Comparison of ENCODE assay signal across 8 mouse cellular contexts in the genomic region with DNA sequence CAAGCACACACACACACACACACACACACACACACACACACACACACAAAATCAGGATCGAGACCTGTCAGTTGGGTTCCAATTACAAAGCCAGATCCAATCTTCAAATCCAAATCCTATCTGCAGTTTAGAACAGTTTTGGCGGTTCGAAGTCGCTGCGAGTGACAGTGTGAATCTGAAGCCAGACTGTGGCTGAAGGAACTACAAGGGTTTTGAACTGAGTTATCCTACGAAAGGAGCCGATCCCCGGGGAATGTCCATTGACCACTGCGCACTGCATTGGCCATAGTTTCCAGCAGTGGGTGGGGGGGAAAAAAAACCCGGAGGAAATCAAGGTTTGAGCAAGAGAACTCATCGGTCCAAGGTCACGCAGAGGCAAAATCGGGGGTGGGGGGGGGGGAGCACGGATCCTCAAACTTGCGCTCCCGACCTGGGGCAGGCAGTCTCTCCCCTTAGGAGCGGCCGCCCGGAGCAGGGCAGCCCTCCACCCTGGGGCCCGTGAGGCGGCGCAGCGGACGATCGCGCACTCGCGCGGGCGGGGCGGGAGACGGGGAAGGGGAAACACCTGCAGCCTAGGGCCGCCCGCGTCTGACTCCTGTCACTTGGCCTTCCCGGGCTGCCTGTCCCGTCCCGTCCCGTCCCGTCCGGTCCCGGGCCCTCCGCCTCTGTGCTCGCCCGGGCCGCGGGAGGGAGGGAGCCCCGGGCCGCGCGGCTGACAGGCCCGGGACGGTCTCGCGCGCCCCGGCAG. TPM values are rescaled to one million over a fixed set of nuclear protein-coding genes. Genes with fewer than 3 reads are reported as not detected.
DNase-seq lines count a peak whose midpoint lies in the region; ATAC-seq and TF ChIP-seq lines count a peak whose summit lies in the region.

No protein-coding gene starts in this region.

- H3K4me1 ChIP-seq in CH12.LX (ENCODE audit: control insufficient read depth in 1 of 2, insufficient read depth in 2 of 2) = peaks cover 8 to 40% of the 10 kb centered on the region in 2 experiments; a peak in 3 of 4 replicates
- H3K4me1 ChIP-seq in limb, embryonic 13.5 days = peaks cover 33% of the 10 kb centered on the region
- peaks cover 50% of the 10 kb centered on the region for H3K4me1 ChIP-seq in midbrain, embryonic 13.5 days (replicated peaks)

- no peak for TF ChIP-seq EP300 in CH12.LX (IDR thresholded peaks at IDR 0.05; ENCODE audit: low read length)

- H3K79me2 ChIP-seq in CH12.LX (replicated peaks; ENCODE audit: control insufficient read depth, extremely low read depth, insufficient read depth, poor library complexity, severe bottlenecking) = peaks cover 69% of the 10 kb centered on the region

- dilution Hi-C loops in CH12.LX (cut with MboI; ENCODE audit: extremely low pct_ligation_motif_present, extremely low pct_unique_long_range_greater_than_20kb, low sequenced_read_pairs) = no loop called here

- no peaks in the 10 kb centered on the region for H3K9me3 ChIP-seq in CH12.LX (replicated peaks; ENCODE audit: low read length)
- no peaks in the 10 kb centered on the region for H3K9me3 ChIP-seq in limb, embryonic 13.5 days
- H3K9me3 ChIP-seq in midbrain, embryonic 13.5 days = no peaks in the 10 kb centered on the region

- TF ChIP-seq POLR2A in CH12.LX (IDR thresholded peaks at IDR 0.05; ENCODE audit: low read depth, low read length) = no peak

- H3K4me3 ChIP-seq in CH12.LX (replicated peaks in 1 of 3; ENCODE audit: low read depth in 2 of 3, low read length in 2 of 3, poor library complexity in 1 of 3) = peak overlapping the region; percentile 74 to 91 (median 86)
- peak overlapping the region; percentile 100 for H3K4me3 ChIP-seq in limb, embryonic 13.5 days
- H3K4me3 ChIP-seq in midbrain, embryonic 13.5 days (replicated peaks) = peak overlapping the region; percentile 99

- DNase-seq in CH12.LX (ENCODE audit: extremely low read depth) = peak; percentile 36
- DNase-seq in adrenal gland, postnatal 10 days = peak; percentile 77
- peak; percentile 74 for DNase-seq in heart, postnatal 4 days
- DNase-seq in testis, postnatal 14 days (ENCODE audit: low spot score) = peak; percentile 67
- DNase-seq in frontal cortex, postnatal 36 days (ENCODE audit: low spot score in 2 of 2) = no peak

- ATAC-seq in erythroid progenitor cell, adult 5-6 weeks (replicated peaks; ENCODE audit: low FRiP score, poor library complexity, severe bottlenecking) = peak; percentile 23
- ATAC-seq in limb, embryonic 13.5 days (ENCODE audit: low FRiP score, low read depth) = peak; percentile 35
- peak; percentile 59 for ATAC-seq in midbrain, embryonic 13.5 days

- TF ChIP-seq CTCF in CH12.LX (conservative IDR thresholded peaks at IDR 0.05 in 1 of 2, IDR thresholded peaks at IDR 0.05 in 1 of 2; ENCODE audit: low read depth in 2 of 2, low read length in 2 of 2) = no peak

- H3K4me2 ChIP-seq in CH12.LX (ENCODE audit: insufficient read depth, low read depth, poor library complexity, severe bottlenecking) = peak overlapping the region; percentile 98
- H3K4me2 ChIP-seq in limb, embryonic 13.5 days (replicated peaks) = peak overlapping the region; percentile 93
- H3K4me2 ChIP-seq in midbrain, embryonic 13.5 days (replicated peaks) = peak overlapping the region; percentile 91

- WGBS in limb, embryonic 13.5 days = 2% methylated on average over 35 of the region's 57 CpGs
- 3% methylated on average over 29 of the region's 57 CpGs for WGBS in midbrain, embryonic 13.5 days

- peak overlapping the region; percentile 39; the same call in 1 of the 2 replicates for H3K27ac ChIP-seq in CH12.LX (ENCODE audit: insufficient read depth, low read depth)
- peak overlapping the region; percentile 72; the same call in 1 of the 2 replicates for H3K27ac ChIP-seq in limb, embryonic 13.5 days
- peak overlapping the region; percentile 85 for H3K27ac ChIP-seq in midbrain, embryonic 13.5 days

- H3K36me3 ChIP-seq in CH12.LX (replicated peaks in 1 of 2; ENCODE audit: control insufficient read depth in 1 of 2, insufficient read depth in 1 of 2, low read length in 1 of 2) = peaks cover 8 to 34% of the 10 kb centered on the region in 2 experiments
- H3K36me3 ChIP-seq in limb, embryonic 13.5 days = no peaks in the 10 kb centered on the region
- no peaks in the 10 kb centered on the region for H3K36me3 ChIP-seq in midbrain, embryonic 13.5 days

- no peak for TF ChIP-seq RAD21 in CH12.LX (IDR thresholded peaks at IDR 0.05; ENCODE audit: low read depth, low read length)

- peak overlapping the region; percentile 82 for H3K9ac ChIP-seq in CH12.LX (ENCODE audit: insufficient read depth, low read depth)
- peak overlapping the region; percentile 94 for H3K9ac ChIP-seq in limb, embryonic 13.5 days
- peak overlapping the region; percentile 97 for H3K9ac ChIP-seq in midbrain, embryonic 13.5 days (replicated peaks)

- no peaks in the 10 kb centered on the region for H3K27me3 ChIP-seq in CH12.LX (replicated peaks)
- no peaks in the 10 kb centered on the region for H3K27me3 ChIP-seq in limb, embryonic 13.5 days
- no peaks in the 10 kb centered on the region for H3K27me3 ChIP-seq in midbrain, embryonic 13.5 days

- in situ Hi-C loops in CH12.LX (cut with MboI; ENCODE audit: low pct_ligation_motif_present, low pct_unique_long_range_greater_than_20kb, low sequenced_read_pairs) = no loop called here

TF ChIP-seq in CH12.LX, 34 proteins besides CTCF, POLR2A, EP300 and RAD21:
- TF ChIP-seq TCF12 (IDR thresholded peaks at IDR 0.05; ENCODE audit: low read depth, low read length) = peak; percentile 23; the same call in 1 of the 2 replicates
- TF ChIP-seq USF1 (IDR thresholded peaks at IDR 0.05; ENCODE audit: low read depth, low read length) = no peak
- 0 out of 2 replicates have a peak, but pooled peaks have one; percentile 8 for TF ChIP-seq SIN3A (IDR thresholded peaks at IDR 0.05; ENCODE audit: low read length)
- TF ChIP-seq NRF1 (IDR thresholded peaks at IDR 0.05; ENCODE audit: low read depth, low read length) = peak; percentile 54

RNA-seq across cellular contexts. Expression of a gene that starts 1.8 kb away (rescaled TPM):
- total RNA-seq in CH12.LX (2012; rRNA removed) (73.8 and 82.3 TPM in 2 replicates), CH12.LX (2014; rRNA removed) (80.8 and 89.4 TPM in 2 replicates)
- 121 and 123 TPM in 2 replicates for polyA plus RNA-seq in CH12.LX (2012; ENCODE audit: insufficient read length, low read depth)
- 10 to 100 TPM; 91.7 to 95.0 TPM for total RNA-seq in adrenal gland, postnatal 10 days (2021)
- 113 and 121 TPM in 2 replicates for total RNA-seq in erythroid progenitor cell, adult 5-6 weeks (2015; ENCODE audit: low replicate concordance)
- total RNA-seq in erythroid progenitor cell, adult 5-6 weeks (2017; ENCODE audit: low replicate concordance) = 124 and 147 TPM in 2 replicates
- 10 to 100 TPM; 60.6 to 60.8 TPM for total RNA-seq in heart, postnatal 4 days (2021)
- 38.6 and 40.2 TPM in 2 replicates for polyA plus RNA-seq in limb, embryonic 13.5 days (2015; fragmentation: Nextera tagmentation; extraction: Ambion mirVana)
- polyA plus RNA-seq in midbrain, embryonic 13.5 days (2015; fragmentation: Nextera tagmentation; extraction: Ambion mirVana) = 34.9 and 48.3 TPM in 2 replicates

RNA-seq across cellular contexts. Expression of a gene that starts 2.7 kb away (rescaled TPM):
- total RNA-seq in CH12.LX (2012; rRNA removed) = 19.3 and 22.1 TPM in 2 replicates
- 9.4 and 12.3 TPM in 2 replicates for total RNA-seq in CH12.LX (2014; rRNA removed)
- polyA plus RNA-seq in CH12.LX (2012; ENCODE audit: insufficient read length, low read depth) = 25.5 and 29.4 TPM in 2 replicates
- total RNA-seq in adrenal gland, postnatal 10 days (2021) = 10 to 100 TPM; 45.3 to 63.5 TPM
- total RNA-seq in erythroid progenitor cell, adult 5-6 weeks (2015; ENCODE audit: low replicate concordance) = 57.0 and 59.5 TPM in 2 replicates
- total RNA-seq in erythroid progenitor cell, adult 5-6 weeks (2017; ENCODE audit: low replicate concordance) = 51.1 and 56.1 TPM in 2 replicates
- 10 to 100 TPM; 38.8 to 49.5 TPM for total RNA-seq in heart, postnatal 4 days (2021)
- polyA plus RNA-seq in limb, embryonic 13.5 days (2015; fragmentation: Nextera tagmentation; extraction: Ambion mirVana) = 46.9 and 52.5 TPM in 2 replicates
- polyA plus RNA-seq in midbrain, embryonic 13.5 days (2015; fragmentation: Nextera tagmentation; extraction: Ambion mirVana) = 41.5 and 49.8 TPM in 2 replicates

RNA-seq across cellular contexts. Expression of a gene that starts 50.6 kb away (rescaled TPM):
- total RNA-seq in CH12.LX (2012; rRNA removed) = 15.5 and 17.5 TPM in 2 replicates
- 39.1 and 39.7 TPM in 2 replicates for total RNA-seq in CH12.LX (2014; rRNA removed)
- 31.4 and 35.5 TPM in 2 replicates for polyA plus RNA-seq in CH12.LX (2012; ENCODE audit: insufficient read length, low read depth)
- total RNA-seq in adrenal gland, postnatal 10 days (2021) = 10 to 100 TPM; 39.1 to 55.8 TPM
- total RNA-seq in erythroid progenitor cell, adult 5-6 weeks (2015; ENCODE audit: low replicate concordance) = 11.7 and 11.9 TPM in 2 replicates
- 14.5 TPM in 1 of 2 replicates, not detected in the other for total RNA-seq in erythroid progenitor cell, adult 5-6 weeks (2017; ENCODE audit: low replicate concordance)
- total RNA-seq in heart, postnatal 4 days (2021) = 10 to 100 TPM; 15.9 to 17.6 TPM
- polyA plus RNA-seq in limb, embryonic 13.5 days (2015; fragmentation: Nextera tagmentation; extraction: Ambion mirVana) = 93.9 and 98.0 TPM in 2 replicates
- polyA plus RNA-seq in midbrain, embryonic 13.5 days (2015; fragmentation: Nextera tagmentation; extraction: Ambion mirVana) = 225 and 235 TPM in 2 replicates

Comparison
In these comparisons a context has a peak if more than half of its experiments do, and no peak if none do; other contexts are left out.
1. DNase-seq: peak in CH12.LX (single experiment), adrenal gland, postnatal 10 days (single experiment), heart, postnatal 4 days (single experiment) and testis, postnatal 14 days (single experiment); none in frontal cortex, postnatal 36 days (0 of 2).
2. Peak in every context shown above with its lines, with median percentiles within 50 percentile points of each other: H3K27ac ChIP-seq, H3K4me2 ChIP-seq, H3K4me3 ChIP-seq, H3K9ac ChIP-seq and ATAC-seq.